Mouse (Mus musculus): ENCODE data around the gene Rps21.
"Not testable (repeated sequence)": the region's sequence is repeated elsewhere in the genome, so short reads cannot be mapped to it uniquely, and the experiment has no call there.

Gene Rps21

GRCm38 (mm10) chr2:180230482-180230881, 26.7 kb upstream of the Rps21 start:
- no peak for DNase-seq (ENCODE audit: low read depth)

GRCm38 (mm10) chr2:180233101-180233904, 23.9 kb upstream of the Rps21 start:
- no peak for DNase-seq (ENCODE audit: low read depth)

GRCm38 (mm10) chr2:180234353-180234752, 22.8 kb upstream of the Rps21 start:
- no peak for DNase-seq (ENCODE audit: low read depth)

- no peak for DNase-seq (ENCODE audit: low read depth)
Measured at GRCm38 (mm10) chr2:180234980-180235379, 22.2 kb upstream of the Rps21 start.

GRCm38 (mm10) chr2:180235788-180236187, 21.4 kb upstream of the Rps21 start:
- DNase-seq (ENCODE audit: low read depth), result no peak

- DNase-seq (ENCODE audit: low read depth), result no peak
Measured at GRCm38 (mm10) chr2:180236500-180236899, 20.7 kb upstream of the Rps21 start.

GRCm38 (mm10) chr2:180236930-180237329, 20.2 kb upstream of the Rps21 start:
- DNase-seq (ENCODE audit: low read depth), result no peak

- DNase-seq (ENCODE audit: low read depth), result no peak
Measured at GRCm38 (mm10) chr2:180237601-180238345, 19.4 kb upstream of the Rps21 start.

- no peak for DNase-seq (ENCODE audit: low read depth)
Measured at GRCm38 (mm10) chr2:180238591-180238990, 18.6 kb upstream of the Rps21 start.

GRCm38 (mm10) chr2:180243108-180243507, 14.1 kb upstream of the Rps21 start:
- DNase-seq (ENCODE audit: low read depth), result no peak

GRCm38 (mm10) chr2:180247916-180248315, 9.3 kb upstream of the Rps21 start:
- no peak for DNase-seq (ENCODE audit: low read depth)

GRCm38 (mm10) chr2:180248947-180249660, 8.1 kb upstream of the Rps21 start:
- DNase-seq (ENCODE audit: low read depth), result no peak

GRCm38 (mm10) chr2:180250930-180251611, 6.1 kb upstream of the Rps21 start:
- peak; percentile 77 for DNase-seq (ENCODE audit: low read depth)

- DNase-seq (ENCODE audit: low read depth), result no peak
Measured at GRCm38 (mm10) chr2:180251838-180252237, 5.3 kb upstream of the Rps21 start.

GRCm38 (mm10) chr2:180254436-180255209, 2.6 kb upstream of the Rps21 start:
- DNase-seq (ENCODE audit: low read depth), result no peak

GRCm38 (mm10) chr2:180255701-180256100, 1.5 kb upstream of the Rps21 start:
- DNase-seq (ENCODE audit: low read depth), result no peak

- no peak for DNase-seq (ENCODE audit: low read depth)
Measured at GRCm38 (mm10) chr2:180256296-180257000, 729 bp upstream of the Rps21 start.

GRCm38 (mm10) chr2:180257963-180258865, 1.0 kb downstream of the Rps21 start:
- DNase-seq (ENCODE audit: low read depth), result no peak

GRCm38 (mm10) chr2:180258951-180259484, 1.8 kb downstream of the Rps21 start:
- DNase-seq (ENCODE audit: low read depth), result not testable (repeated sequence)

Data from c-Kit-positive CD71-negative TER-119-negative erythroid progenitor cells, embryonic 14.5 days (primary cell).